Mouse (Mus musculus) embryonic facial prominence, embryonic 14.5 days (tissue): ENCODE measurements around the gene Gm7137. TPM values are rescaled to one million over a fixed set of nuclear protein-coding genes. Genes with fewer than 3 reads are reported as not detected.
"Not testable (repeated sequence)": the region's sequence is repeated elsewhere in the genome, so short reads cannot be mapped to it uniquely, and the experiment has no call there.

ENCODE experiments used
- ATAC-seq: fragments of 200-750 bp; cut with Nextera tagmentation; 2 replicates; pipeline ENCODE4 v1.8.0; 2017; ENCODE audit warnings: low read depth, moderate number of reproducible peaks, moderate TSS enrichment
- DNase-seq: peaks from one replicate; pipeline ENCODE4 v3.0.0-alpha.2; 2015; ENCODE audit warnings: low spot score
- H3K27ac ChIP-seq: fragments of 300-500 bp; sonication (generic); replicated peaks from 2 replicates; pipeline ENCODE4 v1.5.1; 2014; ENCODE audit warnings: low read depth, mild to moderate bottlenecking, low read length, moderate library complexity
- H3K27me3 ChIP-seq: fragments of 300-500 bp; sonication (generic); replicated peaks from 2 replicates; pipeline ENCODE4 v1.6.1; 2014; ENCODE audit warnings: low read length; ENCODE audit not compliant: control insufficient read depth, insufficient read depth
- H3K36me3 ChIP-seq: fragments of 300-500 bp; sonication (generic); 2 replicates; pipeline ENCODE4 v1.6.1; 2014; ENCODE audit warnings: low read length, mixed read lengths; ENCODE audit not compliant: control insufficient read depth, insufficient read depth
- H3K4me1 ChIP-seq: fragments of 300-500 bp; sonication (generic); 2 replicates; pipeline ENCODE4 v1.6.1; 2014; ENCODE audit warnings: antibody characterized with exemption, low read length; ENCODE audit not compliant: control insufficient read depth, insufficient read depth
- H3K4me2 ChIP-seq: fragments of 300-500 bp; sonication (generic); 2 replicates; pipeline ENCODE4 v1.6.1; 2014; ENCODE audit warnings: low read depth, mild to moderate bottlenecking, low read length, moderate library complexity, mixed read lengths
- H3K4me3 ChIP-seq: fragments of 300-500 bp; sonication (generic); 2 replicates; pipeline ENCODE4 v1.5.1; 2014; ENCODE audit warnings: low read depth, mild to moderate bottlenecking, low read length
- H3K9ac ChIP-seq: fragments of 300-500 bp; sonication (generic); 2 replicates; pipeline ENCODE4 v1.6.1; 2014; ENCODE audit warnings: low read depth, mild to moderate bottlenecking, low read length, moderate library complexity, mixed read lengths
- H3K9me3 ChIP-seq: fragments of 300-500 bp; sonication (generic); 2 replicates; pipeline ENCODE4 v1.6.1; 2016; ENCODE audit warnings: low read length; ENCODE audit not compliant: control insufficient read depth
- WGBS: fragments of 180-500 bp; shearing (Covaris S2); extraction: QIAGEN DNeasy Blood & Tissue Kit; methylation state at CpG from one replicate; pipeline ENCODE4 v1.1.7; 2014; 5-methylcytosine and 5-hydroxymethylcytosine counted together
- polyA plus RNA-seq: library from polyadenylated mRNA; unstranded; fragments of >200 nt; fragmentation: Nextera tagmentation; extraction: Ambion mirVana; gene quantifications from 2 replicates; pipeline ENCODE4 v1.2.1, GENCODE M21; 2014

The Gm7137 gene
- polyA plus RNA-seq, 1 experiment from 2014 or later, result not detected

- Histone ChIP-seq H3K4me1 (no peaks in the 10 kb centered on the region), H3K27ac (no peak within 1 kb of the TSS), H3K36me3 (no peaks in the 10 kb centered on the region), H3K9ac (no peak within 1 kb of the TSS), H3K4me2 (no peak within 1 kb of the TSS), H3K4me3 (no peak within 1 kb of the TSS), H3K27me3 (no peaks in the 10 kb centered on the region), H3K9me3 (no peaks in the 10 kb centered on the region)
- DNase-seq, result peak; percentile 41
- peak; percentile 71 for ATAC-seq
- 56% methylated on average over 8 of the region's 8 CpGs for WGBS
These were observed 11.0 kb upstream of the Gm7137 start, which contains the start of gene Gm19668 for GRCm38 (mm10) chr10:77798921-77799508. Gene Gm19668 (minus strand): TSS chr10:77799133.

GRCm38 (mm10) chr10:77798164-77798920, 10.3 kb upstream of the Gm7137 start:
- DNase-seq, H3K36me3 ChIP-seq, ATAC-seq, H3K4me1 ChIP-seq, H3K9ac ChIP-seq, H3K4me3 ChIP-seq, H3K4me2 ChIP-seq, H3K9me3 ChIP-seq, H3K27me3 ChIP-seq, H3K27ac ChIP-seq: not testable (repeated sequence)
- WGBS, result 40% methylated on average over 3 of the region's 3 CpGs

GRCm38 (mm10) chr10:77797677-77798076, 9.7 kb upstream of the Gm7137 start:
- H3K4me3 ChIP-seq, result no peak overlapping the region
- no peak overlapping the region for H3K27ac ChIP-seq
- WGBS, result 7% methylated on average over 3 of the region's 3 CpGs
- ATAC-seq, result no peak
- no peaks in the 10 kb centered on the region for H3K4me1 ChIP-seq
- no peaks in the 10 kb centered on the region for H3K27me3 ChIP-seq
- H3K9me3 ChIP-seq, result no peaks in the 10 kb centered on the region
- no peak for DNase-seq
- no peak overlapping the region for H3K4me2 ChIP-seq
- H3K36me3 ChIP-seq, result no peaks in the 10 kb centered on the region
- H3K9ac ChIP-seq, result no peak overlapping the region

DNA sequence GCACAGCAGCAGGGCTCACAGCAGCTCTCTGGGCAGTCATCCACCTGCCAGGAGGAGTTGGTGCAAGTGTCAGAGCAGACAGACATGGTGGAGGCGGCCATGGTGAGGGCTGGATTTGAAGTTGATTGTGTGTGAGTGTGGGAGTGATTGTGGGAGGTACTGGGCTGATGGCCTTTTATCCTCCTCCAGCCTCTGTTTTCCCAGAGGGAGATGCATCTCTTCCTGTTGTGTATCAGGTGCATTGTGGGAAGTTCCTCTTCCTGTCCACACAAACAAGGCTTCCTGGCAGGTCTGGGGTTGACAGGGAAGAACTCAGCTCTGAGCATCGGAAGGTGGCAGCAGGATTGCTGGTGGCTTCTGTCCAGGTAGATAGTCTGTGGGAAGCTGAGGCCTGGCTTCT, 7.0 kb upstream of the Gm7137 start, which contains the start of gene Gm9639:
Gene Gm9639 (minus strand): TSS at position 101 of the 400 bp plus-strand sequence.
- Histone ChIP-seq H3K27me3 (no peaks in the 10 kb centered on the region), H3K9ac (no peak within 1 kb of the TSS), H3K4me1 (no peaks in the 10 kb centered on the region), H3K36me3 (no peaks in the 10 kb centered on the region), H3K27ac (no peak within 1 kb of the TSS), H3K9me3 (no peaks in the 10 kb centered on the region), H3K4me3 (no peak within 1 kb of the TSS), H3K4me2 (no peak within 1 kb of the TSS)
- DNase-seq (no peak), ATAC-seq (no peak)
- WGBS, result 37% methylated on average over 2 of the region's 2 CpGs

- Histone ChIP-seq H3K4me3 (no peak overlapping the region), H3K36me3 (no peaks in the 10 kb centered on the region), H3K27me3 (no peaks in the 10 kb centered on the region), H3K9me3 (no peaks in the 10 kb centered on the region), H3K9ac (no peak overlapping the region), H3K4me2 (no peak overlapping the region), H3K27ac (no peak overlapping the region), H3K4me1 (no peaks in the 10 kb centered on the region)
- ATAC-seq (no peak), DNase-seq (no peak)
- WGBS, result 68% methylated on average over 2 of the region's 2 CpGs
These were observed 621 bp upstream of the Gm7137 start for GRCm38 (mm10) chr10:77788621-77789020.

- not testable (repeated sequence) for H3K9me3 ChIP-seq, H3K4me2 ChIP-seq, H3K4me3 ChIP-seq, H3K27ac ChIP-seq, DNase-seq, H3K9ac ChIP-seq, H3K36me3 ChIP-seq, H3K27me3 ChIP-seq, H3K4me1 ChIP-seq, ATAC-seq
- WGBS, result 100% methylated on average over 1 of the region's 3 CpGs
These were observed 4.6 kb downstream of the Gm7137 start for GRCm38 (mm10) chr10:77783396-77783795.

DNA sequence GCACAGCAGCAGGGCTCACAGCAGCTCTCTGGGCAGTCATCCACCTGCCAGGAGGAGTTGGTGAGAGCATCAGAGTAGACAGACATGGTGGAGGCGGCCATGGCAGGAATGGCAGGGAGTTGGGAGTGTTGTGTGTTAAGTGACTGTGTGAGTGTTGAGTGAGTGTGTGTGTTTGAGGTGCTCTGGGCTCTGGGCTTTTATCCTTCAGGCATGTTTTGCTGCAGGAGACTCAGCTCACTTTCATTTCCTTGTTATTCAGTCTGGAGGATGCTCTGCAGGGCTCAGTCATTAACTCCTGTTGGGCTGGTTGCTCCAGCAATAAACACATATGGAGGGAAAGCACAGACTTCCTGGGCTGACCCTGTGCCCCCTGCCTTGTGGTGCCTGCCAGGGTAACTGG, 5.6 kb downstream of the Gm7137 start, which contains the start of gene Gm3250:
Gene Gm3250 (minus strand): TSS at position 101 of the 400 bp plus-strand sequence.
- H3K27ac ChIP-seq, ATAC-seq, H3K9ac ChIP-seq, H3K36me3 ChIP-seq, DNase-seq, H3K27me3 ChIP-seq, H3K4me3 ChIP-seq, H3K4me1 ChIP-seq, H3K4me2 ChIP-seq, H3K9me3 ChIP-seq: not testable (repeated sequence)
- no CpG with 5 or more reads among the region's 1 CpGs for WGBS

- not testable (repeated sequence) for H3K27me3 ChIP-seq, H3K4me2 ChIP-seq, H3K27ac ChIP-seq, DNase-seq, ATAC-seq, H3K36me3 ChIP-seq, H3K9me3 ChIP-seq, H3K9ac ChIP-seq, H3K4me1 ChIP-seq, H3K4me3 ChIP-seq
- no CpG with 5 or more reads among the region's 1 CpGs for WGBS
These were observed 11.2 kb downstream of the Gm7137 start, which contains the start of gene Gm7138 for GRCm38 (mm10) chr10:77776844-77777243. Gene Gm7138 (minus strand): TSS chr10:77776944.
